Mouse (Mus musculus): ENCODE data around the gene Hist4h4.

Gene Hist4h4

GRCm38 (mm10) chr6:136803739-136804633 is at the start of gene Hist4h4:
Hist4h4 (minus strand) TSS chr6:136804415.
- DNase-seq (ENCODE audit: low spot score), result peak; percentile 100

GRCm38 (mm10) chr6:136852762-136853161 is 48.5 kb upstream of the Hist4h4 start:
- no peak for DNase-seq (ENCODE audit: low spot score)

GRCm38 (mm10) chr6:136852348-136852747 is 48.1 kb upstream of the Hist4h4 start:
- no peak for DNase-seq (ENCODE audit: low spot score)

GRCm38 (mm10) chr6:136850267-136850666 is 46.1 kb upstream of the Hist4h4 start:
- DNase-seq (ENCODE audit: low spot score), result no peak

- no peak for DNase-seq (ENCODE audit: low spot score)
Observed at GRCm38 (mm10) chr6:136848971-136849370, 44.8 kb upstream of the Hist4h4 start.

- DNase-seq (ENCODE audit: low spot score), result no peak
Observed at GRCm38 (mm10) chr6:136848399-136848798, 44.2 kb upstream of the Hist4h4 start.

- DNase-seq (ENCODE audit: low spot score), result peak; percentile 41
Observed at GRCm38 (mm10) chr6:136847790-136848189, 43.6 kb upstream of the Hist4h4 start.

GRCm38 (mm10) chr6:136847267-136847666 is 43.1 kb upstream of the Hist4h4 start:
- DNase-seq (ENCODE audit: low spot score), result no peak

- no peak for DNase-seq (ENCODE audit: low spot score)
Observed at GRCm38 (mm10) chr6:136845706-136846480, 41.7 kb upstream of the Hist4h4 start.

GRCm38 (mm10) chr6:136844903-136845302 is 40.7 kb upstream of the Hist4h4 start:
- DNase-seq (ENCODE audit: low spot score), result no peak

GRCm38 (mm10) chr6:136837323-136837722 is 33.1 kb upstream of the Hist4h4 start:
- no peak for DNase-seq (ENCODE audit: low spot score)

GRCm38 (mm10) chr6:136835352-136835751 is 31.1 kb upstream of the Hist4h4 start, which contains the start of gene Smco3:
Smco3 (minus strand) TSS chr6:136835452.
- no peak for DNase-seq (ENCODE audit: low spot score)

- DNase-seq (ENCODE audit: low spot score), result no peak
Observed at GRCm38 (mm10) chr6:136831712-136832111, 27.5 kb upstream of the Hist4h4 start.

- no peak for DNase-seq (ENCODE audit: low spot score)
Observed at GRCm38 (mm10) chr6:136828681-136829080, 24.5 kb upstream of the Hist4h4 start.

GRCm38 (mm10) chr6:136827881-136828561 is 23.8 kb upstream of the Hist4h4 start, which contains the start of gene Wbp11:
Wbp11 (minus strand) TSS chr6:136828233.
- DNase-seq (ENCODE audit: low spot score), result peak; percentile 93

GRCm38 (mm10) chr6:136827516-136827880 is 23.3 kb upstream of the Hist4h4 start, which contains the start of gene BC049715:
BC049715 (plus strand) TSS chr6:136827626.
- DNase-seq (ENCODE audit: low spot score), result no peak

GRCm38 (mm10) chr6:136827116-136827515 is 22.9 kb upstream of the Hist4h4 start:
- no peak for DNase-seq (ENCODE audit: low spot score)

GRCm38 (mm10) chr6:136824987-136825386 is 20.8 kb upstream of the Hist4h4 start:
- DNase-seq (ENCODE audit: low spot score), result no peak

GRCm38 (mm10) chr6:136821086-136821485 is 16.9 kb upstream of the Hist4h4 start:
- no peak for DNase-seq (ENCODE audit: low spot score)

GRCm38 (mm10) chr6:136820381-136820780 is 16.2 kb upstream of the Hist4h4 start:
- no peak for DNase-seq (ENCODE audit: low spot score)

GRCm38 (mm10) chr6:136817549-136817948 is 13.3 kb upstream of the Hist4h4 start:
- DNase-seq (ENCODE audit: low spot score), result no peak

GRCm38 (mm10) chr6:136816826-136817225 is 12.6 kb upstream of the Hist4h4 start:
- no peak for DNase-seq (ENCODE audit: low spot score)

Measured in ovary, postnatal 14 days (tissue).